ENCODE assay signal across 8 mouse cellular contexts in genomic region chr17:68273527-68273926, GRCm38 (mm10). TPM values are rescaled to one million over a fixed set of nuclear protein-coding genes. Genes with fewer than 3 reads are reported as not detected.
DNase-seq lines count a peak whose midpoint lies in the region; ATAC-seq and TF ChIP-seq lines count a peak whose summit lies in the region.

Gene L3mbtl4, plus strand, starts transcription at chr17:68273797.

- H3K4me2 ChIP-seq in forebrain, embryonic 16.5 days (ENCODE audit: low read length): peak within 1 kb of the TSS; percentile 93
- peak within 1 kb of the TSS; percentile 97 for H3K4me2 ChIP-seq in midbrain, embryonic 11.5 days

- H3K4me1 ChIP-seq in forebrain, embryonic 16.5 days (replicated peaks; ENCODE audit: control insufficient read depth, insufficient read depth, low read length): peaks cover 4% of the 10 kb centered on the region; the same call in 1 of the 2 replicates
- peaks cover 7% of the 10 kb centered on the region for H3K4me1 ChIP-seq in midbrain, embryonic 11.5 days (ENCODE audit: control insufficient read depth, insufficient read depth, low read length)

- peak within 1 kb of the TSS; percentile 63 for H3K9ac ChIP-seq in forebrain, embryonic 16.5 days (replicated peaks; ENCODE audit: low read depth, low read length)
- peak within 1 kb of the TSS; percentile 63 for H3K9ac ChIP-seq in midbrain, embryonic 11.5 days (ENCODE audit: low read length)

- H3K27ac ChIP-seq in layer of hippocampus, adult 2 months: no peak within 1 kb of the TSS
- H3K27ac ChIP-seq in forebrain, embryonic 16.5 days (ENCODE audit: low read length): no peak within 1 kb of the TSS
- no peak within 1 kb of the TSS for H3K27ac ChIP-seq in midbrain, embryonic 11.5 days (ENCODE audit: low read depth, low read length)

- H3K9me3 ChIP-seq in forebrain, embryonic 16.5 days (ENCODE audit: control insufficient read depth, low read length): no peaks in the 10 kb centered on the region
- H3K9me3 ChIP-seq in midbrain, embryonic 11.5 days (ENCODE audit: control insufficient read depth, low read length): no peaks in the 10 kb centered on the region

- H3K4me3 ChIP-seq in layer of hippocampus, adult 2 months: peak within 1 kb of the TSS; percentile 51
- peak within 1 kb of the TSS; percentile 61 for H3K4me3 ChIP-seq in forebrain, embryonic 16.5 days (replicated peaks; ENCODE audit: low read length)
- H3K4me3 ChIP-seq in midbrain, embryonic 11.5 days (ENCODE audit: low read depth, low read length): peak within 1 kb of the TSS; percentile 48

- no peaks in the 10 kb centered on the region; the same call in 1 of the 2 replicates for H3K27me3 ChIP-seq in forebrain, embryonic 16.5 days (replicated peaks; ENCODE audit: control insufficient read depth, insufficient read depth, low read length)
- peaks cover 5% of the 10 kb centered on the region for H3K27me3 ChIP-seq in midbrain, embryonic 11.5 days (ENCODE audit: control insufficient read depth, insufficient read depth, low read length)

- no peak for TF ChIP-seq CTCF in layer of hippocampus, adult 2 months (conservative IDR thresholded peaks at IDR 0.05)

- no peak for DNase-seq in layer of hippocampus, adult 2 months (ENCODE audit: low spot score in 2 of 2)
- no peak for DNase-seq in layer of hippocampus, adult 8-10 months (ENCODE audit: low spot score in 2 of 2)
- DNase-seq in cerebellum, adult 18-20 months: peak; percentile 11 to 28
- DNase-seq in left cerebral cortex, adult 18-20 months (ENCODE audit: low spot score in 2 of 2): peak; percentile 26 to 28
- peak; percentile 92 for DNase-seq in midbrain, embryonic 11.5 days (ENCODE audit: low spot score, missing footprints)
- peak; percentile 27 for DNase-seq in testis, postnatal 14 days (ENCODE audit: low spot score)
- DNase-seq in thymus, postnatal 0 days (ENCODE audit: low spot score): no peak

- H3K36me3 ChIP-seq in forebrain, embryonic 16.5 days (ENCODE audit: control insufficient read depth, insufficient read depth): no peaks in the 10 kb centered on the region
- no peaks in the 10 kb centered on the region for H3K36me3 ChIP-seq in midbrain, embryonic 11.5 days (ENCODE audit: control insufficient read depth, insufficient read depth, low read length)

- ATAC-seq in forebrain, embryonic 16.5 days: peak; percentile 87
- ATAC-seq in midbrain, embryonic 11.5 days (ENCODE audit: low FRiP score): peak; percentile 87

- under 1% methylated on average over 29 of the region's 29 CpGs for WGBS in forebrain, embryonic 16.5 days
- WGBS in midbrain, embryonic 11.5 days: 0% methylated on average over 29 of the region's 29 CpGs

RNA-seq across cellular contexts. Expression of gene L3mbtl4, which starts in this region (rescaled TPM):
- total RNA-seq in layer of hippocampus, adult 2 months (2021): under 1 TPM; 0.41 to 0.44 TPM
- total RNA-seq in layer of hippocampus, adult 8-10 months (2022): 1 to 10 TPM in 1 of 4 experiments, under 1 TPM in 3; 0.68 to 1.1 (median 0.85) TPM
- 1.8 and 3.5 TPM in 2 replicates for polyA plus RNA-seq in forebrain, embryonic 16.5 days (2015; fragmentation: Nextera tagmentation; extraction: Ambion mirVana)
- 1 to 10 TPM; 1.9 to 2.0 TPM for total RNA-seq in left cerebral cortex, adult 18-20 months (2021)
- polyA plus RNA-seq in midbrain, embryonic 11.5 days (2014; fragmentation: Nextera tagmentation; extraction: Ambion mirVana): 0.10 and 0.11 TPM in 2 replicates
- not detected in 2 replicates for polyA plus RNA-seq in thymus, postnatal 0 days (2015; fragmentation: Nextera tagmentation; extraction: Ambion mirVana)

Comparison
In these comparisons a context has a peak if more than half of its experiments do, and no peak if none do; other contexts are left out.
1. Peak in DNase-seq, ATAC-seq, H3K4me3 ChIP-seq, H3K9ac ChIP-seq and H3K4me2 ChIP-seq in midbrain, embryonic 11.5 days; RNA of the gene not detected or under 1 TPM.
2. DNase-seq: peak in cerebellum, adult 18-20 months (2 of 2), left cerebral cortex, adult 18-20 months (2 of 2) and testis, postnatal 14 days (single experiment); none in layer of hippocampus, adult 2 months (0 of 2), layer of hippocampus, adult 8-10 months (0 of 2) and thymus, postnatal 0 days (single experiment).
3. Peak in every context shown above with its lines, with median percentiles within 50 percentile points of each other: H3K4me3 ChIP-seq.